Mouse (Mus musculus): ENCODE measurements around the gene Ms4a15. TPM values are rescaled to one million over a fixed set of nuclear protein-coding genes. Genes with fewer than 3 reads are reported as not detected.

Ms4a15 gene
- polyA plus RNA-seq (2012; rRNA removed): 0.15 and 0.28 TPM in 2 replicates

DNA sequence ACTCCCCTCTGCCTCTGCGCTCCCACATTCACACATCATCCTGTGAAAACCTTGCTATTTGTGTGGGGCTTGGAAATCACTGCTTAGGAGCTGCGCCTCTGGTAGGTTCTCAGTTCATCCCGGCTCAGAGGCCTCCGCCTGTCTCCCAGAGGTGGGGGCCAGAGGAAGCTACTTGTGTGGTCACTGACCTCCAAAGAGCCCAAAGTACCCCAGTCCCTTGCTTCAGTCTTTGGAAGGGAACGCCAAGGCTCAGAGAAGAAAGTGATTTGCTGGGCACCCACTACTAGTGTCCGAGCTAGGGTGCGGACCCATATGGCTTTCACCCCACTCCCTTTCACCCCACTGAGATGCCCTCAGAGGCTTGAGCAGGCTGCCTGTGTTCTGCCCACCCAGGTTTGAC lies at the start of gene Ms4a15:
Gene Ms4a15 (minus strand): TSS at position 101 of the 400 bp plus-strand sequence.

DNA sequence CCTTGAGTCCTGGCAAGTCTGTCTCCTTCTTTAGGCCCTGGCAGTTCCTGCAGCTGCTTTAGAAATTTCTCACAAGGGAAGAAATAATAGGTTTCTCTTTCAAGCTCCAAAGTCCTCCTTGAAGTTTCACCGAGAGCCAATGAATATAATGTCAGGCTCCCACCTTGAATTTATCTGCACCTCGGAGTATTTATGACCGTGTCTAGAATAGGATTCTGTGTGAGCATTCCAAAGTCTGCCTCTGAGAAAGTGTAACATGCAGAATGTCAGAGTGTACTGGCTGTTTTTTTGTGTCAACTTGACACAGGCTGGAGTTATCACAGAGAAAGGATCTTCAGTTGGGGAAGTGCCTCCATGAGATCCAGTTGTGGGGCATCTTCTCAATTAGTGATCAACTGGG lies 24.8 kb upstream of the Ms4a15 start, which contains the start of gene Ms4a18:
Gene Ms4a18 (minus strand): TSS at position 141 of the 400 bp plus-strand sequence.

DNA sequence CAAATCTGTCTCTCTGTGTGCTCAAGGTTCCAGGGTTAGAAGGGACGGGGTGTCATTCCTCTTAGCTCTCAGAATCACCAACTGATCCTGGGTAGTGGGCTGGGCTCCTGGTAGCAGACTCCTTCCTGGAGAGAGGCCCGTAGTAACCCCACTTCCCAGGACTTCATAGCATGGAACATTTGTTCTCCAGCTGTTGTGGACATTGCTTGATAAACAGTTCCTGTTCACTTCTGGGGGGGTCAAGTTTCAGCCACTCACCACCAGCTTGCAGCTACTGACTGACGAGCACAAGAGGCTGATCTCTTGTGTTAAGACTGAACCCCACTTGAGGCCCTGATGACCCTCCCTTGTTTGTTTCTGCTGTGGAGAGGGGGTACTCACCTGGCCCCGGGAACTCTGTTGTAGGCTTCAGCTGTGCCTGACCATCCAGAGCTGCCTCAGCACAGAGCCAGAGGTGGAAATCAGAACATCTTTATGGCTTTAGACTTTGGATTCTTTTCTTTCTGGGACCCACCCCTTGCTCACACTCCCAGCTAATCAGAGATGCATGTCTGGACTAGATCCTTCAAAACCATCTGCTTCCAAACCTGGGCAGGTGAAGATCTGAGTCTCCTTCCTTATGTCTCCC lies 18.7 kb downstream of the Ms4a15 start, which contains the start of gene Ms4a10:
Gene Ms4a10 (minus strand): TSS at position 433 of the 628 bp plus-strand sequence.

DNA sequence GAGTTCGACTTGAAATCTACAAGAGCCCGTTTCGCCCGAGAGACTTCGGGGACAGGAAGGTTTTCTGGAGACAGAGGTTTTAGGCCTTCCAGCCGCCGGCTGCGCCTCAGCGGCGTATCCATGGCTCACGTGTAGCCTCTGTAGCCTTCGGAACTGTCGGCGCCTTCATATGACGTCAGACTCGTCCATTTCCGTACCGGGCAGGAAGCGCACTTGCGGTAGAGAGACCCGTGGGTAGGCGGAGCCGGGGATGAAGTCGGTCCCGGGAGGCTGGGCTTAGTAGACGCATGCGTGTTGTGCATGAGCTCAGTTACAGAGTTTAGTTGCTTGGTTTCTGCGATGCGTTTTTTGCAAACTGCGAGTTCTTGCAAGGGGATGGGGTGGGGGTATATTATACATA lies 43.9 kb downstream of the Ms4a15 start, which contains the start of gene Ccdc86:
Gene Ccdc86 (minus strand): TSS at position 155 of the 400 bp plus-strand sequence.

DNA sequence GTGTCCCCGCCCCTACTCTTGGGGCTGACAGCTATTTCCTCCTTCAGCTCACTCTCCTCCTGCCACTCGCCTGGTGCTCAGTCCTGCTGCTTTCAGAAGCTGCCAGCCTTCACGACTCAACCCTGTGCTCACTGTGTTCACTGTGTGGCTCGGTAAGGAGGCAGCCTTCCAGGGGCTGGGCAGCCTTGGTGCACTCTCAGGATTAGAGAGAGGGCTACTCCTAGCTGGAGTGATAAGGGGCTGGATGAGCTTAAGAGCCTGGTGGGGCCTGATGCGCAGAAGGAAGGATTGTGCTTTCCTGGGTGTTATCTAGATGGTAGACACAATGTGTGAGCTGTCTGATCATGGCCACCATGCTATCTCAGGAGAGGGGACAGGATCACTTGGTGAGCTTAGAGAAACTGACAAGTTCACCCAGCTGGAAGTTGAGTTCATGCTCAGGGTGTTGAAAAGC lies 55.9 kb downstream of the Ms4a15 start, which contains the start of gene Ptgdr2:
Gene Ptgdr2 (plus strand): TSS at position 51 of the 454 bp plus-strand sequence.

Other genes with a start within 250 kb of the Ms4a15 start
- 0.24 and 1.2 TPM in 2 replicates for gene Cd6, start 163.2 kb downstream of the Ms4a15 start, polyA plus RNA-seq (2012; rRNA removed)
- gene Slc15a3, start 153.5 kb downstream of the Ms4a15 start, polyA plus RNA-seq (2012; rRNA removed): 9.7 and 11.8 TPM in 2 replicates
- 155 and 161 TPM in 2 replicates for gene Tmem132a, start 123.3 kb downstream of the Ms4a15 start, polyA plus RNA-seq (2012; rRNA removed)
- 150 and 163 TPM in 2 replicates for gene Tmem109, start 111.2 kb downstream of the Ms4a15 start, polyA plus RNA-seq (2012; rRNA removed)
- gene Prpf19, start 98.0 kb downstream of the Ms4a15 start, polyA plus RNA-seq (2012; rRNA removed): 428 and 499 TPM in 2 replicates
- 42.9 and 63.2 TPM in 2 replicates for gene Zp1, start 72.6 kb downstream of the Ms4a15 start, polyA plus RNA-seq (2012; rRNA removed)
- 7.2 and 9.1 TPM in 2 replicates for gene Ptgdr2, start 56.1 kb downstream of the Ms4a15 start, polyA plus RNA-seq (2012; rRNA removed)
- gene Ccdc86, start 44.0 kb downstream of the Ms4a15 start, polyA plus RNA-seq (2012; rRNA removed): 9.0 and 11.2 TPM in 2 replicates
- 1.4 and 4.0 TPM in 2 replicates for gene Ms4a10, start 18.6 kb downstream of the Ms4a15 start, polyA plus RNA-seq (2012; rRNA removed)
- 0.39 and 0.58 TPM in 2 replicates for gene Ms4a18, start 24.8 kb upstream of the Ms4a15 start, polyA plus RNA-seq (2012; rRNA removed)
- 1.2 and 1.4 TPM in 2 replicates for gene Ms4a8a, start 87.9 kb upstream of the Ms4a15 start, polyA plus RNA-seq (2012; rRNA removed)
- not detected in 2 replicates for gene 1700017D01Rik, start 137.6 kb upstream of the Ms4a15 start, polyA plus RNA-seq (2012; rRNA removed)
- not detected in 2 replicates for gene 1700025F22Rik, start 172.1 kb upstream of the Ms4a15 start, polyA plus RNA-seq (2012; rRNA removed)
- not detected in 2 replicates for gene Ms4a13, start 203.5 kb upstream of the Ms4a15 start, polyA plus RNA-seq (2012; rRNA removed)
- gene Ms4a12, start 239.2 kb upstream of the Ms4a15 start, polyA plus RNA-seq (2012; rRNA removed): not detected in 2 replicates

Data from ovary, adult 2 months (tissue).